Mouse (Mus musculus) midbrain, embryonic 16.5 days (tissue): ENCODE results near the gene Gm47985. TPM values are rescaled to one million over a fixed set of nuclear protein-coding genes. Genes with fewer than 3 reads are reported as not detected.
"Not testable (repeated sequence)": the region's sequence is repeated elsewhere in the genome, so short reads cannot be mapped to it uniquely, and the experiment has no call there.

Experiments
- ATAC-seq: fragments of 200-750 bp; cut with Nextera tagmentation; 2 replicates; pipeline ENCODE4 v1.8.0; 2017; ENCODE audit warnings: moderate TSS enrichment
- H3K27ac ChIP-seq: fragments of 300-500 bp; sonication (generic); 2 replicates; pipeline ENCODE4 v1.5.1; 2014; ENCODE audit warnings: mild to moderate bottlenecking, low read length, mixed read lengths
- H3K27me3 ChIP-seq: fragments of 300-500 bp; sonication (generic); 2 replicates; pipeline ENCODE4 v1.6.1; 2014; ENCODE audit warnings: low read depth, low read length, mixed read lengths; ENCODE audit not compliant: control insufficient read depth, insufficient read depth
- H3K36me3 ChIP-seq: fragments of 300-500 bp; sonication (generic); 2 replicates; pipeline ENCODE4 v1.6.1; 2014; ENCODE audit warnings: mild to moderate bottlenecking, low read length, moderate library complexity, mixed read lengths; ENCODE audit not compliant: control insufficient read depth, insufficient read depth
- H3K4me1 ChIP-seq: fragments of 300-500 bp; sonication (generic); 2 replicates; pipeline ENCODE4 v1.6.1; 2014; ENCODE audit warnings: mild to moderate bottlenecking, low read length, mixed read lengths; ENCODE audit not compliant: control insufficient read depth, insufficient read depth
- H3K4me2 ChIP-seq: fragments of 300-500 bp; sonication (generic); 2 replicates; pipeline ENCODE4 v1.6.1; 2014; ENCODE audit warnings: mild to moderate bottlenecking, low read length, mixed read lengths
- H3K4me3 ChIP-seq: fragments of 300-500 bp; sonication (generic); 2 replicates; pipeline ENCODE4 v1.5.1; 2014; ENCODE audit warnings: low read depth, mild to moderate bottlenecking, low read length, moderate library complexity, mixed read lengths
- H3K9ac ChIP-seq: fragments of 300-500 bp; sonication (generic); 2 replicates; pipeline ENCODE4 v1.6.1; 2014; ENCODE audit warnings: low read depth, low read length, mixed read lengths
- H3K9me3 ChIP-seq: fragments of 300-500 bp; sonication (generic); replicated peaks from 2 replicates; pipeline ENCODE4 v1.6.1; 2014; ENCODE audit warnings: mild to moderate bottlenecking, low read length, mixed read lengths; ENCODE audit not compliant: control insufficient read depth, poor library complexity, severe bottlenecking
- WGBS: fragments of 180-500 bp; shearing (Covaris S2); extraction: QIAGEN DNeasy Blood & Tissue Kit; methylation state at CpG from one replicate; pipeline ENCODE4 v1.1.7; 2014; 5-methylcytosine and 5-hydroxymethylcytosine counted together
- polyA plus RNA-seq: library from polyadenylated mRNA; unstranded; fragments of >200 nt; fragmentation: Nextera tagmentation; extraction: Ambion mirVana; gene quantifications from 2 replicates; pipeline ENCODE4 v1.2.1, GENCODE M21; 2015

The Gm47985 gene
- polyA plus RNA-seq, 1 experiment from 2014 or later, result not detected

GRCm38 (mm10) chr1:151209824-151210355 lies 27.6 kb downstream of the Gm47985 start, which contains the start of gene Gm47996:
Gene Gm47996, plus strand, starts transcription at chr1:151210131.
- not testable (repeated sequence) for H3K4me2 ChIP-seq

GRCm38 (mm10) chr1:151211666-151212065 lies 29.3 kb downstream of the Gm47985 start:
- H3K27me3 ChIP-seq, H3K27ac ChIP-seq: not testable (repeated sequence)

More at GRCm38 (mm10) chr1:151209824-151210355, 27.6 kb downstream of the Gm47985 start, which contains the start of gene Gm47996:
- H3K4me1 ChIP-seq, H3K9ac ChIP-seq, H3K4me3 ChIP-seq, H3K9me3 ChIP-seq, H3K36me3 ChIP-seq, H3K27ac ChIP-seq, H3K27me3 ChIP-seq, ATAC-seq: not testable (repeated sequence)
- WGBS, result 95% methylated on average over 4 of the region's 8 CpGs

GRCm38 (mm10) chr1:151214862-151215261 lies 32.5 kb downstream of the Gm47985 start:
- no peak overlapping the region for H3K4me3 ChIP-seq
- H3K27me3 ChIP-seq, result no peaks in the 10 kb centered on the region
- no peaks in the 10 kb centered on the region for H3K36me3 ChIP-seq
- no peak overlapping the region for H3K9ac ChIP-seq
- H3K4me1 ChIP-seq, result no peaks in the 10 kb centered on the region
- H3K27ac ChIP-seq, result no peak overlapping the region
- WGBS, result 83% methylated on average over 2 of the region's 2 CpGs
- no peak for ATAC-seq
- H3K9me3 ChIP-seq, result no peaks in the 10 kb centered on the region
- no peak overlapping the region for H3K4me2 ChIP-seq

More at GRCm38 (mm10) chr1:151211666-151212065, 29.3 kb downstream of the Gm47985 start:
- H3K36me3 ChIP-seq, H3K9me3 ChIP-seq, H3K9ac ChIP-seq, H3K4me1 ChIP-seq, H3K4me2 ChIP-seq, ATAC-seq, H3K4me3 ChIP-seq: not testable (repeated sequence)
- WGBS, result 94% methylated on average over 4 of the region's 5 CpGs

GRCm38 (mm10) chr1:151215985-151216384 lies 33.6 kb downstream of the Gm47985 start:
- Histone ChIP-seq H3K4me2 (no peak overlapping the region), H3K9ac (no peak overlapping the region), H3K36me3 (no peaks in the 10 kb centered on the region), H3K27ac (no peak overlapping the region), H3K4me3 (no peak overlapping the region), H3K9me3 (no peaks in the 10 kb centered on the region), H3K27me3 (no peaks in the 10 kb centered on the region), H3K4me1 (no peaks in the 10 kb centered on the region)
- WGBS, result 82% methylated on average over 1 of the region's 1 CpGs
- ATAC-seq, result no peak

- 49% methylated on average over 3 of the region's 3 CpGs for WGBS
- H3K9ac ChIP-seq, result no peak overlapping the region
These were observed 34.1 kb downstream of the Gm47985 start for GRCm38 (mm10) chr1:151216417-151216816.

GRCm38 (mm10) chr1:151219045-151219444 lies 36.7 kb downstream of the Gm47985 start:
- Histone ChIP-seq H3K27ac (no peak overlapping the region), H3K9me3 (no peaks in the 10 kb centered on the region), H3K4me3 (no peak overlapping the region), H3K27me3 (no peaks in the 10 kb centered on the region), H3K4me1 (no peaks in the 10 kb centered on the region), H3K36me3 (no peaks in the 10 kb centered on the region), H3K4me2 (no peak overlapping the region), H3K9ac (no peak overlapping the region)
- ATAC-seq, result no peak
- 90% methylated on average over 5 of the region's 5 CpGs for WGBS

More at GRCm38 (mm10) chr1:151216417-151216816, 34.1 kb downstream of the Gm47985 start:
- no peak for ATAC-seq
- H3K27ac ChIP-seq, result no peak overlapping the region
- H3K9me3 ChIP-seq, result no peaks in the 10 kb centered on the region
- no peaks in the 10 kb centered on the region for H3K4me1 ChIP-seq
- no peak overlapping the region for H3K4me3 ChIP-seq
- H3K4me2 ChIP-seq, result no peak overlapping the region
- H3K36me3 ChIP-seq, result no peaks in the 10 kb centered on the region
- H3K27me3 ChIP-seq, result no peaks in the 10 kb centered on the region

GRCm38 (mm10) chr1:151220098-151220497 lies 37.8 kb downstream of the Gm47985 start:
- no peak for ATAC-seq
- Histone ChIP-seq H3K4me1 (no peaks in the 10 kb centered on the region), H3K9ac (no peak overlapping the region), H3K27me3 (no peaks in the 10 kb centered on the region), H3K4me2 (no peak overlapping the region), H3K4me3 (no peak overlapping the region), H3K36me3 (no peaks in the 10 kb centered on the region), H3K9me3 (no peaks in the 10 kb centered on the region), H3K27ac (no peak overlapping the region)
- WGBS, result 68% methylated on average over 7 of the region's 7 CpGs

- Histone ChIP-seq H3K9ac (no peak overlapping the region), H3K27ac (no peak overlapping the region), H3K4me2 (no peak overlapping the region), H3K9me3 (no peaks in the 10 kb centered on the region), H3K4me1 (no peaks in the 10 kb centered on the region), H3K36me3 (no peaks in the 10 kb centered on the region), H3K27me3 (no peaks in the 10 kb centered on the region), H3K4me3 (no peak overlapping the region)
- no peak for ATAC-seq
- WGBS, result 92% methylated on average over 10 of the region's 10 CpGs
These were observed 40.4 kb downstream of the Gm47985 start for GRCm38 (mm10) chr1:151222561-151223267.

GRCm38 (mm10) chr1:151223377-151223776 lies 41.0 kb downstream of the Gm47985 start:
- 77% methylated on average over 1 of the region's 1 CpGs for WGBS
- H3K9ac ChIP-seq, result no peak overlapping the region
- H3K27me3 ChIP-seq, result no peaks in the 10 kb centered on the region
- ATAC-seq, result no peak
- no peaks in the 10 kb centered on the region for H3K4me1 ChIP-seq
- H3K9me3 ChIP-seq, result no peaks in the 10 kb centered on the region
- H3K36me3 ChIP-seq, result no peaks in the 10 kb centered on the region
- no peak overlapping the region for H3K4me2 ChIP-seq
- no peak overlapping the region for H3K27ac ChIP-seq
- H3K4me3 ChIP-seq, result no peak overlapping the region
